Mouse (Mus musculus): ENCODE data around the gene Sema7a.

DNA sequence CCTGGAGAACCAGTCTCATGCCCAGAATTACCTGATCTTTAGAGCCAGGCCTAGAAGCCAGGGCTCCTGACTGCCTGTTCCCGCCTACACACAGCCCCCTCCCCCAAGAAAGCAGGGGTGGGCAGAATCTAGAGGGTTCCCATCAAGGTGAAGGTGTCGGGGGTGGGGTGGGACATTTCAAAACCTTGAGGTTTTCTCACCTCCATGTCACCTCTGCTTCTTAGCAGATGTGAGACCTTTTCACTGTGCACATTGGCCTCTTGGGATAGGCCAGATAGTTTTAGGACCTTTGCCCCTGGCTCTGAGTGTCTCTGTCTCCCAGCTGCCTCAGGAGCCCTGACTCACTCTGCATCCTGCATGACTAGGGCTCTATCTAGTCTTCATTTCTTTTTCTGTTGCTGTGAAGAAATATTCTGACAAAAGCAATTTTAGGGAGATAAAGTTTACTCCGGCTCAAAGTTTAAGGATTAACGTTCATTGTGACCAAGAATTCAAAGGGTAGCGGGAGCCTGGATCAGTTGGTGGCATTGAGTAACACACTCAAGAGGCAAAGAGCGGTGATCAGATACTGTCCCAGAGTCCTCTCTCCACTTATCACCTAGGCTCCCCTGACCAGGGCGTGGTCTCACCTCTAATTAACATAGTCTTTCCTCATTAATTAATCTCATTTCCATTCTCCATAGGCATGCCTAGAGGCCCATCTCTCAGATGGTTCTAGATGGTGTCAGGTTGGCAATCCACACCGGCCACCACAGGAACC lies 29.1 kb downstream of the Sema7a start:
- TF ChIP-seq GATA1 (IDR thresholded peaks at IDR 0.05; ENCODE audit: low read length) (no peak), TAL1 (IDR thresholded peaks at IDR 0.05; ENCODE audit: low read length) (no peak)
